Mouse (Mus musculus) myocyte (in vitro differentiated cells): ENCODE data around the gene Grb10. TPM values are rescaled to one million over a fixed set of nuclear protein-coding genes. Genes with fewer than 3 reads are reported as not detected.

ENCODE experiments used
- H3K27me3 ChIP-seq: one replicate; pipeline ENCODE4 v1.6.1; 2011; ENCODE audit not compliant: control insufficient read depth, insufficient read depth, insufficient read length
- H3K36me3 ChIP-seq: one replicate; pipeline ENCODE4 v1.6.1; 2011; ENCODE audit not compliant: control insufficient read depth, insufficient read depth
- H3K4me2 ChIP-seq: one replicate; pipeline ENCODE4 v1.6.1; 2011; ENCODE audit warnings: low read depth, control low read depth
- H3K4me3 ChIP-seq: one replicate; pipeline ENCODE4 v1.5.1; 2011; ENCODE audit warnings: mild to moderate bottlenecking, control low read depth, moderate library complexity
- H3K79me2 ChIP-seq: one replicate; pipeline ENCODE4 v1.6.1; 2011; ENCODE audit not compliant: control insufficient read depth, insufficient read depth
- H3ac ChIP-seq: one replicate; pipeline ENCODE4 v1.6.1; 2011; ENCODE audit not compliant: control insufficient read depth, insufficient read length
- CEBPB ChIP-seq: IDR thresholded peaks from 2 replicates; pipeline ENCODE4 v1.6.1; 2011; ENCODE audit warnings: mild to moderate bottlenecking, moderate library complexity; ENCODE audit not compliant: poor library complexity, insufficient read depth, severe bottlenecking
- E2F4 ChIP-seq: IDR thresholded peaks from one replicate; pipeline ENCODE4 v1.6.1; 2011; ENCODE audit warnings: mild to moderate bottlenecking, control low read depth, moderate library complexity; ENCODE audit not compliant: insufficient read depth
- MAX ChIP-seq: IDR thresholded peaks from one replicate; pipeline ENCODE4 v1.6.1; 2011; ENCODE audit warnings: low read depth, mild to moderate bottlenecking, control low read depth
- MYOD1 ChIP-seq, 3 experiments: IDR thresholded peaks; one replicate each; pipeline ENCODE4 v1.6.1; 2011; ENCODE audit warnings: control low read depth in 2 of 3, low read depth in 2 of 3, mild to moderate bottlenecking in 2 of 3, moderate library complexity in 1 of 3; ENCODE audit not compliant: insufficient read length in 2 of 3, control insufficient read depth in 1 of 3
- MYOG ChIP-seq, 3 experiments: IDR thresholded peaks; one replicate each; pipeline ENCODE4 v1.6.1; 2011; ENCODE audit warnings: control low read depth in 2 of 3, low read depth in 2 of 3, mild to moderate bottlenecking in 2 of 3; ENCODE audit not compliant: insufficient read length in 2 of 3, control insufficient read depth in 1 of 3, insufficient read depth in 1 of 3
- POLR2A ChIP-seq: IDR thresholded peaks from one replicate; pipeline ENCODE4 v1.6.1; 2011; ENCODE audit warnings: low read depth, mild to moderate bottlenecking, control low read depth, moderate library complexity; ENCODE audit not compliant: insufficient read length
- POLR2AphosphoS2 ChIP-seq: IDR thresholded peaks from one replicate; pipeline ENCODE4 v1.6.1; 2011; ENCODE audit warnings: low read depth, control low read depth; ENCODE audit not compliant: insufficient read length
- REST ChIP-seq: IDR thresholded peaks from one replicate; pipeline ENCODE4 v1.6.1; 2011; ENCODE audit warnings: mild to moderate bottlenecking, control low read depth, moderate library complexity; ENCODE audit not compliant: insufficient read depth, insufficient read length
- SRF ChIP-seq: IDR thresholded peaks from one replicate; pipeline ENCODE4 v1.6.1; 2011; ENCODE audit warnings: low read depth; ENCODE audit not compliant: control insufficient read depth, insufficient read length
- TCF12 ChIP-seq: IDR thresholded peaks from one replicate; pipeline ENCODE4 v1.6.1; 2011; ENCODE audit warnings: mild to moderate bottlenecking, control low read depth; ENCODE audit not compliant: poor library complexity, insufficient read depth, severe bottlenecking
- TCF3 ChIP-seq: IDR thresholded peaks from one replicate; pipeline ENCODE4 v1.6.1; 2011; ENCODE audit warnings: low read depth, control low read depth; ENCODE audit not compliant: insufficient read length
- USF1 ChIP-seq: IDR thresholded peaks from one replicate; pipeline ENCODE4 v1.6.1; 2011; ENCODE audit warnings: low read depth, mild to moderate bottlenecking, control low read depth, moderate library complexity
- polyA plus RNA-seq: library from polyadenylated mRNA; unstranded; fragments of >200 nt; fragmentation: generic; extraction: Trizol; gene quantifications from one replicate; pipeline ENCODE4 v1.2.1, GENCODE M21; 2012; ENCODE audit warnings: missing spikeins

The Grb10 gene
- polyA plus RNA-seq, 1 experiment, result 0.59 TPM

DNA sequence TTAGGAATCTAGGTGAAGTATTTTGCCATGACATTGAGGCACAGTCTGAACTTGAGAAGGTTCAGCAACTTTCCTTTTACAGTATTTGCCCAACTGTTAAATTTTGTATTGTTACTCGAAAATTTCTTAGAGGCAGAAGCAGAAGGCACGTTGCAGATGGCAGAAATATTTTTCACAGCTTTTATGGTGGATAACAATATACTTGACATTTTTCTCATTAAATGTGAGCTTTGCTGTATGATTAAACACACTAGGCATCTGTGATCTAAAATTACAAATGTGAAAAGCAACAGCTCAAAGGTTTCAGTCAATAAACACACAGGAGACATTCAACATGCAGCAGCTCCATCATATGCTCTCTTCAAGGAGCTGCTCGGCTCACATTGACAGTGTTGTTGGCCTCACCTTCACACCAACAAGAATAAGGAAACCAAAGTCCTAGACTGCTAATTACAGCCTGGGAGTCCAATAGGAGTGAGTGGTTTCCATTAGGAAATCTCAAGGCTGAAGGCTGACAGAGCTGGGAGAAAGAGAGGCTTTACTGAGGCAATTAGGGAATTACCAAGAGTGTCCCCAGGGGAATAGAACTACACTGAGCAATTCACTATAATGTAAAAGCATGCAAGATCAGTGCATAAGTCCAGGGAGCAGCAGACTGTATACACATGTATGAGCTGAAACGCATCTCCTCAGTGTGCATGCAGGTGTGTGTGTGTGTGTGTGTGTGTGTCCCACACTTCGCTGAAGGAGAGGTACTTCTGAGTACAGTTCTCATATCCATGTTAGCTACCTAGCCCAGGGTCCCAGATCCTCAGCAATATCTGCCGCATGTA lies 35.1 kb upstream of the Grb10 start:
- Histone ChIP-seq H3K27me3 (no peaks in the 10 kb centered on the region), H3K79me2 (no peaks in the 10 kb centered on the region), H3K4me2 (no peak overlapping the region), H3K4me3 (no peak overlapping the region), H3K36me3 (no peaks in the 10 kb centered on the region), H3ac (no peak overlapping the region)
- no peak for TF ChIP-seq SRF
- no peak for TF ChIP-seq MYOD1 (IDR thresholded peaks at IDR 0.05; ENCODE audit: control insufficient read depth in 1 of 3, insufficient read length in 2 of 3, low read depth in 2 of 3)
- no peak for TF ChIP-seq POLR2AphosphoS2
- no peak for TF ChIP-seq E2F4
- no peak for TF ChIP-seq REST
- TF ChIP-seq MAX, result no peak
- no peak for TF ChIP-seq POLR2A
- no peak for TF ChIP-seq USF1
- no peak for TF ChIP-seq MYOG (IDR thresholded peaks at IDR 0.05; ENCODE audit: control insufficient read depth in 1 of 3, insufficient read depth in 1 of 3, insufficient read length in 2 of 3, low read depth in 2 of 3)
- TF ChIP-seq TCF3, result no peak

DNA sequence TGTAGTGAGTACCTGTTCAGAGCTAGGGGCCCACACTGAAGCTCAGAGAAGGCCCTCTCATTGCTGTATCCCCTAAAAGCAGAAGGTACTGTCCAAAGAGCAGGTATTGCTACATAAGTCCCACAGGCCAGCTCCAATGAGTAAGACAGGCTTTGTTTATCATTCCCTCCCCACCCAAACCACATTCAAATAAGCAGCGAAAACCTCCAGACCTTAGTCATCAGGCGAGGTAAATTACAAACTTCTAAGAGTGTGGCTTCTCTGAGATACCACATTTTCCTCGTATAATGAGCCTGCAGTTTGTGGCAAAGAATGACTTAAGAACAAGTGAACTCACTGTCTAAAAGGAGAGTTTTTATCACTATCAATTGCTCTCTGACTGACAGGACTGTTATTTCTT lies 33.8 kb upstream of the Grb10 start:
- Histone ChIP-seq H3K4me3 (no peak overlapping the region), H3ac (no peak overlapping the region)
- peak; percentile 51; the same call in 1 of the 2 replicates for TF ChIP-seq CEBPB
- TF ChIP-seq E2F4, result no peak

DNA sequence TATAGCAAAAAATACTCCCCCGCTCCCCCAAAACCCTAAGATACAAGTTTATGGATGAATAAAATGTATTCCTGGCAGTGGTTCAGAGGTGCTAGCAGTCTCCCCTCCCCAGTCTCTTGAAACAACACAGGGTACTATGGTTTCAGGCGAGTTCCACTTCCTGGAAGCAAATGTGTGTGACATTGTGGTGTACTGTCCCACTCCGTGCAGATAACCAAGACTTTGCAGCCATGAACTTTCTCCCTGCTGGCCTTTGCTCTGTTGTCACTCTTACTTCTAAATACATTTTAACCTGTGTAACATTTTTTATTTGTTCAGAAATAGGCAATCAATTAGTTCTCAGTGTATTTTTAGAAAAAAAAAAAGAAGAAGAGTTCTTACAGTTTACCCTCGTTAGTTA lies 20.5 kb upstream of the Grb10 start:
- H3K79me2 ChIP-seq, result no peaks in the 10 kb centered on the region
- TF ChIP-seq POLR2AphosphoS2 (no peak), USF1 (no peak), MYOD1 (IDR thresholded peaks at IDR 0.05; ENCODE audit: control insufficient read depth in 1 of 3, insufficient read length in 2 of 3, low read depth in 2 of 3) (no peak), E2F4 (no peak), MYOG (IDR thresholded peaks at IDR 0.05; ENCODE audit: control insufficient read depth in 1 of 3, insufficient read depth in 1 of 3, insufficient read length in 2 of 3, low read depth in 2 of 3) (no peak), MAX (no peak), CEBPB (no peak)
- no peak overlapping the region for H3K4me3 ChIP-seq
- no peak overlapping the region for H3K4me2 ChIP-seq
- no peaks in the 10 kb centered on the region for H3K27me3 ChIP-seq
- H3ac ChIP-seq, result no peak overlapping the region
- no peaks in the 10 kb centered on the region for H3K36me3 ChIP-seq

More for the DNA sequence above, 33.8 kb upstream of the Grb10 start:
- Histone ChIP-seq H3K27me3 (no peaks in the 10 kb centered on the region), H3K79me2 (no peaks in the 10 kb centered on the region), H3K36me3 (no peaks in the 10 kb centered on the region), H3K4me2 (no peak overlapping the region)

DNA sequence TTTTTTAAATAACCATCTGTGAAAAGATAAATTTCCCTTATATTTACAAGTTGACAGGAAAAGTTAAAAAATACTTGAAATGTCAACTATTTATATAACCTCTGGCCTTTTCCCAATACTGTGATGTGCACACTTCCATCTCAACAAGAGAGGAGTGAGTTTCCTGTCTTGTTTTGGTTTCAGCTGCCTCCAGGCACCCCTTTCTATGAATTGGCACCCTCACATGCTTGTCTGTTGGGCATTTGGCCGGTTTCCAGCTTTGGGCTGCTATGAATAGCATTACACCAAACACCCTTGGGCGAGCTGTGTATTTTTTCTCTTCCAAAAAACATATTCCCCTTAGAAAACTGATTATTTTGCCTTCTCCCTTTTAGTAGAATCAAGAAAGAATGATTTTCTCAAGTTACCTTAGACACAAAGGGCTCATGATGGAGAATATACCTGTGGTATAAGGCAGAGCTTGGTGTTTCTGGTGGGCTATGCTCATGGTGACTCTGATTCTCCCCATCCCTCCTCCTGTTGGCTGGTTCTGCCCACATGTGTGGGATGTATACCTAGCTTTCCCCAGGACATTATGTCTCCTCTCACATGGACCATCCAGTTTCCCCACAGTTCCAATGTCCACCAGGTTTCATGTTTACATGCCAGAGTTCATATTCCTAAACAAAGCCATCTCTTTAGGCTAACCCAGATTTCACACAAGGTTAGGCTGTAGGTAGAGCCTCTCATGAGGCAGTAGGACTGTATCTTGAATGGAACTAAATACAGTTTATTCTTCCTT lies 10.3 kb upstream of the Grb10 start:
- H3K36me3 ChIP-seq, result no peaks in the 10 kb centered on the region
- no peak overlapping the region for H3K4me2 ChIP-seq
- H3K4me3 ChIP-seq, result no peak overlapping the region
- H3K79me2 ChIP-seq, result no peaks in the 10 kb centered on the region
- no peak overlapping the region for H3ac ChIP-seq
- no peaks in the 10 kb centered on the region for H3K27me3 ChIP-seq
- TF ChIP-seq CEBPB (no peak), MYOG (IDR thresholded peaks at IDR 0.05; ENCODE audit: control insufficient read depth in 1 of 3, insufficient read depth in 1 of 3, insufficient read length in 2 of 3, low read depth in 2 of 3) (no peak), POLR2AphosphoS2 (no peak), TCF12 (no peak), USF1 (no peak), MAX (no peak), MYOD1 (IDR thresholded peaks at IDR 0.05; ENCODE audit: control insufficient read depth in 1 of 3, insufficient read length in 2 of 3, low read depth in 2 of 3) (no peak), SRF (no peak), E2F4 (no peak), POLR2A (no peak), REST (no peak)

DNA sequence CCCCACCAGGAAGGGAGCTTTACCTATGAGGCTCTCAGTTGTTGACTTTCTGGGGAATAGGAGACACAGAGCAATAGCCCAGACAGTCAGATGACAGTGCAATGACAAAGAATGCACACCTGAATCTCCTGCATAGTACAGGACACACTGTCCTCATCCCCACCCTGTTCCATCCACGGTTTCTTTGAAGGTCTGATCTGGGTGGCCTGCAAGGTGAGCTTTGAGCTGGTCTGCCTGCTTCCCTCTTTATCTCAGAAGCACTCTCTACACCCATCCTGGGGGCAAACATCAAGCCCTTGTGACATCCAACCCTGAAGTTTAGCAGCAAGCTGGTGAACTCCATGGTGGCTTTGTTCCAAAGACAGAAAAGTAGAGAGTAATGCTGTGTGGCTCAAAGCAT lies 9.7 kb upstream of the Grb10 start:
- no peak for TF ChIP-seq MAX
- no peak for TF ChIP-seq POLR2AphosphoS2
- no peak for TF ChIP-seq CEBPB
- no peak for TF ChIP-seq E2F4
- no peak for TF ChIP-seq TCF3
- no peak for TF ChIP-seq POLR2A
- no peak for TF ChIP-seq MYOD1 (IDR thresholded peaks at IDR 0.05; ENCODE audit: control insufficient read depth in 1 of 3, insufficient read length in 2 of 3, low read depth in 2 of 3)
- no peak for TF ChIP-seq MYOG (IDR thresholded peaks at IDR 0.05; ENCODE audit: control insufficient read depth in 1 of 3, insufficient read depth in 1 of 3, insufficient read length in 2 of 3, low read depth in 2 of 3)
- Histone ChIP-seq H3K79me2 (no peaks in the 10 kb centered on the region), H3K4me2 (no peak overlapping the region), H3K27me3 (no peaks in the 10 kb centered on the region), H3ac (no peak overlapping the region), H3K36me3 (no peaks in the 10 kb centered on the region), H3K4me3 (no peak overlapping the region)
